Mouse (Mus musculus): ENCODE data around the gene Srrt. TPM values are rescaled to one million over a fixed set of nuclear protein-coding genes. Genes with fewer than 3 reads are reported as not detected.
A peak's percentile ranks its signal among the peaks of the same experiment; 100 is the strongest.

Gene Srrt
- polyA plus RNA-seq, 1 experiment from 2014 or later: 138 TPM

GRCm38 (mm10) chr5:137330910-137331309, 23.4 kb upstream of the Srrt start:
- H3K4me2 ChIP-seq (replicated peaks; ENCODE audit: low read depth, low read length): no peak overlapping the region
- H3K9ac ChIP-seq (ENCODE audit: low read depth, low read length): no peak overlapping the region
- WGBS: 92% methylated on average over 7 of the region's 7 CpGs
- DNase-seq (ENCODE audit: low spot score) (no peak), ATAC-seq (ENCODE audit: low FRiP score) (no peak)
- no peak overlapping the region for H3K4me3 ChIP-seq (ENCODE audit: low read depth, low read length)
- H3K36me3 ChIP-seq (ENCODE audit: control insufficient read depth, insufficient read depth, low read length): no peaks in the 10 kb centered on the region
- no peaks in the 10 kb centered on the region for H3K9me3 ChIP-seq (ENCODE audit: control insufficient read depth, low read length)
- no peaks in the 10 kb centered on the region for H3K4me1 ChIP-seq (replicated peaks; ENCODE audit: control insufficient read depth, insufficient read depth, low read length)
- no peaks in the 10 kb centered on the region for H3K27me3 ChIP-seq (ENCODE audit: control insufficient read depth, insufficient read depth, low read length)
- H3K27ac ChIP-seq (ENCODE audit: low read depth, low read length): no peak overlapping the region

GRCm38 (mm10) chr5:137320996-137321395, 13.5 kb upstream of the Srrt start:
- WGBS: 95% methylated on average over 3 of the region's 3 CpGs
- Histone ChIP-seq H3K36me3 (ENCODE audit: control insufficient read depth, insufficient read depth, low read length) (0 out of 2 replicates have a peak, but pooled peaks cover 8% of the 10 kb centered on the region), H3K9me3 (ENCODE audit: control insufficient read depth, low read length) (no peaks in the 10 kb centered on the region), H3K4me3 (ENCODE audit: low read depth, low read length) (no peak overlapping the region), H3K4me2 (replicated peaks; ENCODE audit: low read depth, low read length) (no peak overlapping the region), H3K27ac (ENCODE audit: low read depth, low read length) (no peak overlapping the region), H3K27me3 (ENCODE audit: control insufficient read depth, insufficient read depth, low read length) (no peaks in the 10 kb centered on the region), H3K4me1 (replicated peaks; ENCODE audit: control insufficient read depth, insufficient read depth, low read length) (no peaks in the 10 kb centered on the region), H3K9ac (ENCODE audit: low read depth, low read length) (no peak overlapping the region)
- ATAC-seq (ENCODE audit: low FRiP score) (no peak), DNase-seq (ENCODE audit: low spot score) (no peak)

- Histone ChIP-seq H3K9ac (ENCODE audit: low read depth, low read length) (no peak overlapping the region), H3K9me3 (ENCODE audit: control insufficient read depth, low read length) (no peaks in the 10 kb centered on the region), H3K36me3 (ENCODE audit: control insufficient read depth, insufficient read depth, low read length) (0 out of 2 replicates have a peak, but pooled peaks cover 8% of the 10 kb centered on the region), H3K4me3 (ENCODE audit: low read depth, low read length) (no peak overlapping the region), H3K27ac (ENCODE audit: low read depth, low read length) (no peak overlapping the region), H3K4me1 (replicated peaks; ENCODE audit: control insufficient read depth, insufficient read depth, low read length) (peaks cover 13% of the 10 kb centered on the region), H3K4me2 (replicated peaks; ENCODE audit: low read depth, low read length) (no peak overlapping the region), H3K27me3 (ENCODE audit: control insufficient read depth, insufficient read depth, low read length) (no peaks in the 10 kb centered on the region)
- ATAC-seq (ENCODE audit: low FRiP score): no peak
- WGBS: 79% methylated on average over 1 of the region's 1 CpGs
- no peak for DNase-seq (ENCODE audit: low spot score)
Observed at GRCm38 (mm10) chr5:137318570-137318969, 11.1 kb upstream of the Srrt start.

GRCm38 (mm10) chr5:137317361-137317760, 9.9 kb upstream of the Srrt start:
- no peak for ATAC-seq (ENCODE audit: low FRiP score)

GRCm38 (mm10) chr5:137315084-137315903, 7.8 kb upstream of the Srrt start:
- Histone ChIP-seq H3K27me3 (ENCODE audit: control insufficient read depth, insufficient read depth, low read length) (no peaks in the 10 kb centered on the region), H3K9ac (ENCODE audit: low read depth, low read length) (peak overlapping the region; percentile 72; the same call in 1 of the 2 replicates), H3K27ac (ENCODE audit: low read depth, low read length) (no peak overlapping the region), H3K4me3 (ENCODE audit: low read depth, low read length) (no peak overlapping the region), H3K9me3 (ENCODE audit: control insufficient read depth, low read length) (no peaks in the 10 kb centered on the region), H3K36me3 (ENCODE audit: control insufficient read depth, insufficient read depth, low read length) (0 out of 2 replicates have a peak, but pooled peaks cover 3% of the 10 kb centered on the region), H3K4me2 (replicated peaks; ENCODE audit: low read depth, low read length) (peak overlapping the region; percentile 65; the same call in 1 of the 2 replicates), H3K4me1 (replicated peaks; ENCODE audit: control insufficient read depth, insufficient read depth, low read length) (peaks cover 13% of the 10 kb centered on the region)
- WGBS: 37% methylated on average over 29 of the region's 30 CpGs
- DNase-seq (ENCODE audit: low spot score): peak; percentile 54
- ATAC-seq (ENCODE audit: low FRiP score): no peak; the same call in 1 of the 2 replicates

More at GRCm38 (mm10) chr5:137317361-137317760, 9.9 kb upstream of the Srrt start:
- H3K27me3 ChIP-seq (ENCODE audit: control insufficient read depth, insufficient read depth, low read length): no peaks in the 10 kb centered on the region
- no peak overlapping the region for H3K4me2 ChIP-seq (replicated peaks; ENCODE audit: low read depth, low read length)
- H3K27ac ChIP-seq (ENCODE audit: low read depth, low read length): no peak overlapping the region
- H3K9ac ChIP-seq (ENCODE audit: low read depth, low read length): no peak overlapping the region
- peaks cover 13% of the 10 kb centered on the region for H3K4me1 ChIP-seq (replicated peaks; ENCODE audit: control insufficient read depth, insufficient read depth, low read length)
- no peak overlapping the region for H3K4me3 ChIP-seq (ENCODE audit: low read depth, low read length)
- no peaks in the 10 kb centered on the region for H3K9me3 ChIP-seq (ENCODE audit: control insufficient read depth, low read length)
- no peak for DNase-seq (ENCODE audit: low spot score)
- H3K36me3 ChIP-seq (ENCODE audit: control insufficient read depth, insufficient read depth, low read length): 0 out of 2 replicates have a peak, but pooled peaks cover 7% of the 10 kb centered on the region
- WGBS: 89% methylated on average over 8 of the region's 8 CpGs

GRCm38 (mm10) chr5:137314193-137315083, 7.0 kb upstream of the Srrt start, which contains the start of gene Trip6:
Gene Trip6, minus strand, starts transcription at chr5:137314404.
- ATAC-seq (ENCODE audit: low FRiP score) (peak; percentile 87), DNase-seq (ENCODE audit: low spot score) (peak; percentile 93)
- Histone ChIP-seq H3K4me3 (ENCODE audit: low read depth, low read length) (peak within 1 kb of the TSS; percentile 40), H3K4me2 (replicated peaks; ENCODE audit: low read depth, low read length) (peak within 1 kb of the TSS; percentile 65), H3K4me1 (replicated peaks; ENCODE audit: control insufficient read depth, insufficient read depth, low read length) (peaks cover 13% of the 10 kb centered on the region), H3K27me3 (ENCODE audit: control insufficient read depth, insufficient read depth, low read length) (no peaks in the 10 kb centered on the region), H3K9ac (ENCODE audit: low read depth, low read length) (peak within 1 kb of the TSS; percentile 72), H3K36me3 (ENCODE audit: control insufficient read depth, insufficient read depth, low read length) (0 out of 2 replicates have a peak, but pooled peaks cover 3% of the 10 kb centered on the region), H3K9me3 (ENCODE audit: control insufficient read depth, low read length) (no peaks in the 10 kb centered on the region), H3K27ac (ENCODE audit: low read depth, low read length) (peak within 1 kb of the TSS; percentile 40)
- WGBS: 15% methylated on average over 30 of the region's 30 CpGs

GRCm38 (mm10) chr5:137313466-137314192, 6.2 kb upstream of the Srrt start:
- Histone ChIP-seq H3K36me3 (ENCODE audit: control insufficient read depth, insufficient read depth, low read length) (0 out of 2 replicates have a peak, but pooled peaks cover 2% of the 10 kb centered on the region), H3K4me3 (ENCODE audit: low read depth, low read length) (peak overlapping the region; percentile 40), H3K9ac (ENCODE audit: low read depth, low read length) (peak overlapping the region; percentile 72), H3K27me3 (ENCODE audit: control insufficient read depth, insufficient read depth, low read length) (no peaks in the 10 kb centered on the region), H3K9me3 (ENCODE audit: control insufficient read depth, low read length) (no peaks in the 10 kb centered on the region), H3K4me2 (replicated peaks; ENCODE audit: low read depth, low read length) (peak overlapping the region; percentile 65), H3K4me1 (replicated peaks; ENCODE audit: control insufficient read depth, insufficient read depth, low read length) (peaks cover 13% of the 10 kb centered on the region), H3K27ac (ENCODE audit: low read depth, low read length) (peak overlapping the region; percentile 40)
- DNase-seq (ENCODE audit: low spot score) (no peak), ATAC-seq (ENCODE audit: low FRiP score) (peak; percentile 61; the same call in 1 of the 2 replicates)
- 4% methylated on average over 22 of the region's 22 CpGs for WGBS

- Histone ChIP-seq H3K9me3 (ENCODE audit: control insufficient read depth, low read length) (no peaks in the 10 kb centered on the region), H3K4me1 (replicated peaks; ENCODE audit: control insufficient read depth, insufficient read depth, low read length) (peaks cover 8% of the 10 kb centered on the region; the same call in 1 of the 2 replicates), H3K4me3 (ENCODE audit: low read depth, low read length) (peak overlapping the region; percentile 94; the same call in 1 of the 2 replicates), H3K36me3 (ENCODE audit: control insufficient read depth, insufficient read depth, low read length) (no peaks in the 10 kb centered on the region), H3K9ac (ENCODE audit: low read depth, low read length) (peak overlapping the region; percentile 98), H3K4me2 (replicated peaks; ENCODE audit: low read depth, low read length) (peak overlapping the region; percentile 63; the same call in 1 of the 2 replicates), H3K27ac (ENCODE audit: low read depth, low read length) (peak overlapping the region; percentile 98; the same call in 1 of the 2 replicates), H3K27me3 (ENCODE audit: control insufficient read depth, insufficient read depth, low read length) (no peaks in the 10 kb centered on the region)
- ATAC-seq (ENCODE audit: low FRiP score): no peak
- no peak for DNase-seq (ENCODE audit: low spot score)
- WGBS: 92% methylated on average over 4 of the region's 4 CpGs
Observed at GRCm38 (mm10) chr5:137308356-137308755, 882 bp upstream of the Srrt start.

Data from hindbrain, embryonic 11.5 days (tissue).